Mouse (Mus musculus) adrenal gland, adult 8-10 months (tissue): ENCODE measurements around the gene Pde4c. TPM values are rescaled to one million over a fixed set of nuclear protein-coding genes. Genes with fewer than 3 reads are reported as not detected.

Experiments used
- DNase-seq: peaks from one replicate; pipeline ENCODE4 v3.0.0; 2022
- microRNA-seq, 2 experiments: library from miRNA; unstranded; fragments of <30 nt; microRNA quantifications; one replicate each; pipeline ENCODE4 v1.2.0; 2022
- total RNA-seq, 4 experiments: library from RNA; stranded (reverse); gene quantifications; 2 replicates each; pipeline ENCODE4 v1.2.4; 2022

The Pde4c gene
- total RNA-seq, 4 experiments from 2014 or later, result 0.26 to 0.86 (median 0.30) TPM

DNA sequence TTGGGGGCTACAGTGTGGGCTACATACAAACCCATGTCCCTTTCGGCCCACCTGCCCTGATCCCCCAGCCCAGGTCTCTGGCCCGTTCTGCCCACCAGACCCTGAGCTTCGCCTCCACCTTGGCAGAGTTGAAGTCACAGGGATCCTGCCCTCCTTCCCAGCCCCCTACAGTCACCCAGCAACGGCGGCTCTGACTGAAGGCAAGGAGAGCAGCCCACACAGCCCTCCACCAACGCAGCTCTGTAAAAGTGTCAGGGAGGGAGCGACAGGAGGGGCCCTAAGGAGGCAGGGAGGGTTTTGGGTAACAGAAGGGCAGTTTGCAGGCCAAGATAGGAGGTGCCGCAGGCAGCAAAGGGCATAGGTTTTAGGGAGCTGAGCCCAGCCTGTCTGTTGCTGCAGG is 67.3 kb downstream of the Pde4c start:
- no peak for DNase-seq

DNA sequence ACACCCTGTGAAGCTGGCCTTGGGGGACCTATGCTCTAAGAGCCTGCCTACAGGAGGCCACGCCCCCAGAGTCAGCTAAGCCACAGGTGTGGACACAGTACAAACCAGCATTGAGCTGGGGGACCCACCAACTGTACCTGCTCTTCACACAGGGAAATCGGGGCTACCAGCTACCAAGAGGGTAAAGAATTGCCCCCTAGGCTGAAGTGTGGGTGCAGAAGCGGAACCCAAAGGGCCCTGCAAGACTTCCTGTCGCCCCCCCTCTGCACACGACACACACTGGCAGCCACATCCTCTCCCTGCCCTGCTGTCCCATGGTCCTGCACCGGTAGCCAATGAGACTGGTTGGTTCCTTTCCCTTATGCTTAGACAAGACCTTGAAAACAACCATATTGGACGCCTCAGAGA is 67.8 kb downstream of the Pde4c start:
- DNase-seq, result no peak

DNA sequence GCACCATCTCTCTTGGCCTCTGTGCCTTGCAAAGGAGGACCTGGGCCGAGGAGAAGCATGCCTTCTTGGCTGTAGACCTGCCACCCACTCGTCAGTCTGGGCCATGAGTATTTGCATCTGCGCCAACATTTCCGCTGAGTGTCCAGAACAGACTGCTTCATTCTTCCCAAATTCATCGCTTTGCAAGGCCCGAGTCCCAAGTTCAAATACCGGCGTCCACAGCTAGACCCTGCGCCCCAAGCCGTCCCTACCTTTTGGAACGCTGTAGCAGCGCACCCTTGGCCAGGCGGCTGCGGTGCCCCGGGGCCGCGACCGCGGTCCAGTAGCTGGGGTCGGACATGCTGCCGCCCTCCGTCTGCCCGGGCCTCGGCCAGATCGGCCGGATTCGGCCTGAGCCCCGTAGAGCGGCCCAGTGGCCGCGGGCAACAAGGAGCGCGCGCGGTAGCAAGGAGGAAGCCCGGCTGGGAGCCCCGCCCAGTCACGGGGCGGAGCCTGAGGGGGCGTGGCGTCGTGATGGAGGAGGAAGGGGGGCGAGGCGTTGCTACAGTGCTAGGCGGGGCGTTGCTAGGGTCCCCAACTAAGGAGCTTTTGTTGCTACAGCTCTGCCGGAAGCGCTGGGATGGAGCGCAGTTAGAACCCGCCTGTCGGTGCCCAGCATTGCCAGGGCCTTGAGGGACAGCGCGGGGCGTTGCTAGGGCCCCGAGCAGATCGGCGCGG is 68.6 kb downstream of the Pde4c start:
- peak; percentile 96 for DNase-seq

DNA sequence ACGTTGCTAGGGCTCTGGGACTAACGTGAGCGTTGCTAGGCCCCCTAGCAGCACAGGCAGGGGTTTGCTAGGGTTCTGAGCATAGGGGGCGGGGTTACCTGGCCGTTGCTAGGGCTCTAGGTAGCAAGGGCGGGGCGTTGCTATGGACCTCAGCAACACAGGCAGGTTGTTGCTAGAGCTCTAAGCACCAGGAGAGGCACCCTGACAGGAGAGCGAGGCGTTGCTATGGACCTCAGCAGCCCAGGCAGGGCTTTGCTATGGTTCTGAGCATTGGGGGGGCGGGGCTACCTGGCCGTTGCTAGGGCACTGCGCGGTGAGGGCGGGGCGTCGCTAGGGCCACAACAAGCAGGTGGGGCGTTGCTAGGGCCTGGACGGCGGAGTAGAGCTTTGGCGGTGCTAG is 69.2 kb downstream of the Pde4c start:
- no peak for DNase-seq

DNA sequence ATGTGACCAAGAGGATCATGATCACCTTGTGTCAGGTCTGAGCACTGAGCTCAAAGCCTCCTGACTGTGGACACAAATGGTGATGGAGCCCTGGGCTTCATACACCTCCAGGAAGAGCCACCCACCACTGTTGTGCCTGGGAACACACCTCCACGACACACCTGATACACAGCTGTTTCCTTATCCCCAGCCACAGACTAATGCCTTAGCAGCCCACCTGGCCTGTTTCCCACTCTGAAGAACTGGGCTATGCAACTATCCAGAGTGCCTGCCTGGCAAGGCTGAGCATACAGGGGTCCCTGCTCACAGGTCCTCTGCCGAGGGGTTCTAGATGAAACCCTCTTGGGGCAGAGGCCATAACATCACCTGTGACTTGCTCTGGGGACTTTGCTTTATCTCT is 70.7 kb downstream of the Pde4c start:
- DNase-seq, result no peak

DNA sequence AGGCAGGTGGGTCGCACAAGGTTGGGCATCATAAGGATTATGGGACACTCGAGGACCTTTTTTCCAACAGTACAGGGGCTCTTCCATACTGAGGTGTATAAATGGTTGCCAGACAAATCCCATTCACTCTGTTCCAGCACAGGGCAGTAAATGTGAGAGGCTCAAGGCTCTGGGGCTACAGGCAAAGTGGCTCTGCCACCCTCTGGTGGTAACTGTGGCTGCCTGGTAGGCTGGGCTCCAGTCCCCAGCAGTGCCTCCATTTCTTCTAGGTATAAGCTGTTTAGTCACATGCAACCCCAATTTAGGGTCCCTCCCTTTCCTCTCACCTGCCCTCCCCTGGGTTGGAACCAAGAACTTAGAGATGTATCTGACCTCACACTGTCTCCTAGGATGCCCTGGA is 71.8 kb downstream of the Pde4c start:
- no peak for DNase-seq

DNA sequence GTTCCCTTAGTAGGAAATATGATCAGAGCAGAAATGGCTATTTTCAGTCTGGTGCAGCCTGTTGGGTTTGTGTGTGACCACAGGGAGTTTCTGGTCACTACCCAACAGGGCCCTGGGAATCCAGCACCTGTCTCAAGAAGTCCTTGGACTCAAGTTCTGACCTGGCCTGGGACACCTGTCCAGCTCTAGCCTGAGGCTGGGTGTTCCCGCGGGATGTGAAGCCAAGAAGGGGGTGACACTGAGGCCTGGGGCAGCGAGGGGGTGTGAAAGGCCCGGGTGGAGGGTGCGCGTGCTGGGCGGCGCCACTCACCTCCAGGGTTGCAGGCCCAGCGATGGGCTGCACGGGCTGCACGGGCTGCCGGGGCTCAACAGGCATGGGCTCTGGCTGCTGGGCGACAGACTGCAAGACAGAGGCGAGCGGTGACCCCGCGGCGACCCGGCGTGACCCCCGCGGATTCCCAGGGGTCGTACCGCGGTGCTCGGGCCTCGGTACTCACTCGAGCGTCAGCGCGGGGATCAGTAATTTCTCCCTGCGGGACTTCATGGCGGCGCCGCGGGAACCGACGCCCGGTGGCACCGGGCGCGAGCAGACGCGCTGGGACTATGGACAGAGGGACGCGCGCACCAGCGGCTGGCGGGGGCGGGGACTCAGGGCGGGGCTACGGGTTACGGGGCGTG is 73.0 kb downstream of the Pde4c start:
- DNase-seq, result no peak

DNA sequence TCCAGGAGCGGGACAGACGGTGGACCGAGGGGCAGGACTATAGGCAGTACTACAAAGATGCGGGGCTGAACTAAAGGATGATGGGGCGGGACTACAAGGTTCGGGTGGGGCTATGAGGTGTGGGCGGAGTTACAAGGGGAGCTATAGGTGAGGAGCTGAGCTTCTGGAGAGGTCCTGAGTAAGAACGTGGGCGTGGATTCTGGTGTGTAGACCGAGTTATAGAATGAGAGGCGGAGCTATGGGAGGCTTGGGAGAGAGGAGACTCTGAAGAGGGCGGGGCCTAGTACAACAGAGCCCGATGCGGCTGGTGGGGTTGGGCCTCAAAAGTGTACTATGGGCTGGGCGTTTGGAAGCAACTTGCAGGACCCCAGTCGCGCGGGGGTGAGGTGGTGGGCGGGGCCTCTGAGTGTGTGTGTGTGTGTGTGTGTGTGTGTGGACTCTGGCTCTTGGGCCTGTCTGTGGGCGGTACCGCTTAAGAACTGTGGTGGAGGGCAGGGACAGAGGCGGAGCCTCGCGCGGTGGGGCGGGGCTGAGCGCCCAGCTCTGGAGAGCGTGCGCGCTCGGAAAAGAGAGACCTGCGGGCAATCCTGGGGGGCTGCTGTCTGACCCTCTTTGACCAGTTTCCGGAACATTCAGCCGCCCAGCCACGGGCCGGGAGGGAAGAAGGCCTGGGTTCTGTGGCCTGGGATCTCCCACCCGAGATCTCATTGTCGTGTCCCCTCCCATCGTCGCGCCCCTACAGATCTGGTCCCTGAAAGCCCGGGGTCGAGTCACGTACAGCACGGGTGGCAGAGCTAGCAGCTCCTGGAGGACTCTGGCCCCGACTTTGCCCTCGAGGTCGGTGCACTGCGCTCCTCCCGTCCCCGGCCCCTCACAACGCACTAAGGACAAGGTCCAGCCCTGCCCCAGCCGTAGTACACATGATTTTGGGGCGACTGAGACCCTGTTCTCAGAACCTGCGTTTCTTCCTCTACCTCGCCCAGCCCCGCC is 73.9 kb downstream of the Pde4c start:
- DNase-seq, result peak; percentile 87

DNA sequence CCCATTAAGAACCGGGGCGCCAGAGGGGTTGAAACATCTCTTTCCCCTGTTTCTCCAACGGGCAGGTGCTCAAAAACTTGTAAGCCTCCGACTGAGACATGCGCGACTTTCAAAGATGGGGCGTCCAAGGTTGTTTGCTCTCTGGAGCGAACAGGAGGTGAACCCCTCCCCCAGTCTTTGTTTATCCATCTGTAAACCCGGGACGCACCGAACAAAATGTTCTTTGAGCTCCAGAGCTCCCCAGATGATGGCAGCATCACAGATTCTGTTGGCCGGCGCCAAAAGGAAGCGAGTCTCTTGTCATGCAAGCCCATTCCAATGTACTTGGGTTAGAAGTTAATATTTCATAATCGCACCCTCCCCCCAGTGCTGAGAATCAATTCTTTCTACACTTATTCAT is 74.8 kb downstream of the Pde4c start:
- no peak for DNase-seq

DNA sequence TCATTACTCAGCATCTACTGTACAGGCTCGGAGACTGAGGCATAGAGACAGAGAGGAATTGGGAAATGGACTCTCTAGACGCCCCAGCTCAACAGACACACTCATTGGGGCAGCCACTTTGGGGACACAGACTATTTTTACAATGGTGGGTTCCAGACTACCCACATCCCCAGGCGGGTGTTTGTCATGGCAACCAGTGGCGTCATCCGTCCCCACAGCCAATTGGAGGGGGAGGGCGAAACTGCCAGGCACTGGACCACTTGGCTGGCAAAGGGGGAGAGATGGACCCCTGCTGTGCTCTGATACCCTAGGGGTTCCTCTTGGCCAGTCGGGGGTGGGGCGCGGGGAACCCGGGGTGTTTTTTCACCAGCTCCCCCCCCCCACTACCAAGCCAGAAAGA is 77.1 kb downstream of the Pde4c start:
- DNase-seq, result no peak

Small RNAs within 50 kb of the gene (microRNA-seq; reads per million reads assigned to microRNA genes)
- gene Mir7240, result 0.35 to 1.2 reads per million in 2 experiments

Other genes starting within 250 kb of the Pde4c start
- gene Klhl26, start 246.8 kb upstream of the Pde4c start, total RNA-seq, result 10 to 100 TPM; 27.3 to 35.8 (median 30.6) TPM
- gene Tmem59l, start 236.4 kb upstream of the Pde4c start, total RNA-seq, result 10 to 100 TPM; 27.2 to 44.6 (median 31.0) TPM
- gene Crlf1, start 230.6 kb upstream of the Pde4c start, total RNA-seq, result 1 to 10 TPM in 1 of 4 experiments, under 1 TPM in 2, not detected in 1; 0.51 to 1.5 (median 0.59) TPM
- gene Rex1bd, start 217.0 kb upstream of the Pde4c start, total RNA-seq, result 100 to 1,000 TPM; 126 to 165 (median 148) TPM
- gene Uba52, start 212.9 kb upstream of the Pde4c start, total RNA-seq, result 1,000 to 10,000 TPM; 1,217 to 1,378 (median 1,304) TPM
- gene Fkbp8, start 196.0 kb upstream of the Pde4c start, total RNA-seq, result 100 to 1,000 TPM; 352 to 405 (median 379) TPM
- gene Kxd1, start 195.8 kb upstream of the Pde4c start, total RNA-seq, result 10 to 100 TPM; 77.1 to 86.6 (median 80.3) TPM
- gene Ell, start 184.3 kb upstream of the Pde4c start, total RNA-seq, result 10 to 100 TPM; 25.2 to 38.3 (median 30.3) TPM
- 100 to 1,000 TPM; 124 to 207 (median 158) TPM for gene Isyna1, start 129.3 kb upstream of the Pde4c start, total RNA-seq
- gene Ssbp4, start 114.8 kb upstream of the Pde4c start, total RNA-seq, result 100 to 1,000 TPM in 2 of 4 experiments, 10 to 100 TPM in 2; 69.3 to 158 (median 120) TPM
- 1 to 10 TPM; 1.5 to 4.4 (median 3.2) TPM for gene Lrrc25, start 107.6 kb upstream of the Pde4c start, total RNA-seq
- gene Gdf15, start 91.3 kb upstream of the Pde4c start, total RNA-seq, result 1 to 10 TPM; 1.8 to 3.5 (median 3.0) TPM
- 100 to 1,000 TPM; 129 to 163 (median 131) TPM for gene Pgpep1, start 63.3 kb upstream of the Pde4c start, total RNA-seq
- gene Lsm4, start 50.5 kb upstream of the Pde4c start, total RNA-seq, result 100 to 1,000 TPM in 1 of 4 experiments, 10 to 100 TPM in 3; 81.4 to 101 (median 86.6) TPM
- 100 to 1,000 TPM; 187 to 329 (median 253) TPM for gene Jund, start 24.8 kb upstream of the Pde4c start, total RNA-seq
- under 1 TPM in 3 of 4 experiments, not detected in 1; 0.07 to 0.09 (median 0.08) TPM for gene Iqcn, start 20.3 kb upstream of the Pde4c start, total RNA-seq
- not detected for gene Gm3336, start 5.2 kb upstream of the Pde4c start, total RNA-seq
- gene Rab3a, start 31.0 kb downstream of the Pde4c start, total RNA-seq, result 10 to 100 TPM; 59.6 to 90.1 (median 74.4) TPM
- gene Mpv17l2, start 37.2 kb downstream of the Pde4c start, total RNA-seq, result 100 to 1,000 TPM; 106 to 166 (median 126) TPM
- 10 to 100 TPM; 44.0 to 73.8 (median 57.9) TPM for gene Pik3r2, start 53.0 kb downstream of the Pde4c start, total RNA-seq
- 10 to 100 TPM; 17.8 to 37.7 (median 26.5) TPM for gene Mast3, start 81.3 kb downstream of the Pde4c start, total RNA-seq
- under 1 TPM; 0.11 to 0.75 (median 0.22) TPM for gene Il12rb1, start 84.7 kb downstream of the Pde4c start, total RNA-seq
- 10 to 100 TPM; 11.7 to 17.7 (median 14.5) TPM for gene Arrdc2, start 116.0 kb downstream of the Pde4c start, total RNA-seq
- gene Kcnn1, start 139.5 kb downstream of the Pde4c start, total RNA-seq, result 1 to 10 TPM; 4.2 to 4.7 (median 4.4) TPM
- gene Ccdc124, start 150.2 kb downstream of the Pde4c start, total RNA-seq, result 10 to 100 TPM; 48.5 to 68.7 (median 51.3) TPM
- not detected for gene Slc5a5, start 169.0 kb downstream of the Pde4c start, total RNA-seq
- gene Rpl18a, start 173.7 kb downstream of the Pde4c start, total RNA-seq, result 1,000 to 10,000 TPM; 1,169 to 1,386 (median 1,259) TPM
- gene Map1s, start 182.2 kb downstream of the Pde4c start, total RNA-seq, result 10 to 100 TPM; 35.7 to 54.1 (median 50.0) TPM